Mouse (Mus musculus): ENCODE measurements around the gene Olfr685. TPM values are rescaled to one million over a fixed set of nuclear protein-coding genes. Genes with fewer than 3 reads are reported as not detected.
A peak's percentile ranks its signal among the peaks of the same experiment; 100 is the strongest.

Olfr685 gene
- not detected for total RNA-seq (2021)

DNA sequence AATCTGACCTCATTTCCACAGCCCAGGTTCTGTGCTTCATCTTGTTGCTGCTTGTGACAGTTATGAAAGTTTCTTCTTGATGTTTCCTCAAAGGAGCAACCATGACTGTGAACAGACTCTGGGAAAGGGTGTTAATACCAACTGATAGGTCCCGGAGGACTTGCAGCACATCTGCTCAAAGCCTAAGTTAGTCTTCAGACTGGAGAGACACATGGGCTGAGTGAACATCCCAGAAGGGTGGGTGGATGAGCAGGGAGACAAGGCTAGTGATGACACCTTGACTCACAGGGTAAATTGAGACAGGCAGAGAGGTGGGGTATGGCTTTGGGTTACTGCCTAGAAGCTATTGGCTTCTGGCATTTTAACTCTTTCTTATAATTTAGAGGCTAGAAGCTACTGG, at the start of gene Olfr685:
Gene Olfr685, minus strand, starts transcription at position 101 of the 400 bp plus-strand sequence.
- no peak for DNase-seq (ENCODE audit: low spot score)
- intact Hi-C loops (cut with DNase I), result no loop called here

DNA sequence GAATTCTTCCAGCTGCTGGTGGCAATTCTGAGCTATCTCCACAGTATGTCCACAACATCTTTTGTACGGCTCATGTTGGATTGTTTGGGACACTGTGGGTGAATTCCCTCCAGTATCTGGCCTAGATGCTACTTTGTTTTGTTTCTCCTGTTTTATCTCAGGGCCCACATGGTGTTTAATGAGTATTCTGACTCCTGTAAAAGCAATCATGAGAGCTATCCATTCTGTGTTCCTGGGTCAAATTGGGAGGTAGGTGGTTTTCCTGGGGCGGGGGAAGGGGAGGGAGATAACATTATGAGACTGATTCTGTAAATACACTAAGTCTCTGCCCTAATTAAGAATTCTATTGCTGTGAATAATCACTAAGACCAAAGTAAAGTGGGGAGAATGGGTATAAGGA, 43.6 kb upstream of the Olfr685 start:
- intact Hi-C loops (cut with DNase I), result loop anchor here (5.0 kb wide), 1 partner anchor 178 kb away; no protein-coding TSS in a partner anchor
- DNase-seq (ENCODE audit: low spot score), result no peak

DNA sequence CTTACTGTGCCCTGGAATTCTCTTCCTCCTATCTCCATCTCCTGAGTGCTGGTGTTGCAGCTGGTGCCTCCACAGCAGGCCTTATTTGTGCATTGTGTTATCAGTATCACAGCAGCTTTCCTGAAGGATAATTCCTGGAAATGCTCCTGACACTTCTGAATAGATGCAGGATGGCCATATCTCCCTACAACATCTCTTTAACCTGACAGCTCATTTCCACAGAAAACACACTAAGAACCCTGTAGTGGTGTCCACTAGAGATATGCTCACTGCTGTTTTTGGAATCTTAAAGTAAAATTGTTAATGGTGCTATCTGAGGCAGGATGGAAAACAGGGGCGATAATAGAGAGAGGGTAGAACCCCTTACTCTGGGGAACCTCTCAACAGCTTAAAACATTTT, 42.3 kb upstream of the Olfr685 start:
- peak; percentile 13 for DNase-seq (ENCODE audit: low spot score)
- intact Hi-C loops (cut with DNase I), result loop anchor here (5.0 kb wide), 1 partner anchor 179 kb away; no protein-coding TSS in a partner anchor

DNA sequence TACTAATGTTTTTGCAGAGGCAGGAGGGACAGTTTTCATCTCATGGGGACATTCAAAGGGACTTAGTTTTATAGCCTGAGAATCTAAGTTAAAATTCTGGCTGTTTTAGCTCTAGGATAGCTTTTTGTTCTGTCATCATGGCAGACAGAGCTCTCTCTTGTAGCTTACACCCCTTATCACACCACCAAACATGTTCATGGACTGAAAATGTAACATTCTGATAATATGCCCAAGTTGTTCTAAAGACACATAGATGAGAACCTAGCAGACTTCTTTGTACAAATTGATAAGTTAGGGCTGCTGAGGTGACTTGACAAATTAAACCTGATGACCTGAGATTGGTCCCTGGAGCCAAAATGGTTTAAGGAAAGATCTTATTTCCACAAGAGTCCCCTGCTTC, 40.9 kb upstream of the Olfr685 start:
- intact Hi-C loops (cut with DNase I), result loop anchor here (5.0 kb wide), 1 partner anchor 181 kb away; no protein-coding TSS in a partner anchor
- no peak for DNase-seq (ENCODE audit: low spot score)

DNA sequence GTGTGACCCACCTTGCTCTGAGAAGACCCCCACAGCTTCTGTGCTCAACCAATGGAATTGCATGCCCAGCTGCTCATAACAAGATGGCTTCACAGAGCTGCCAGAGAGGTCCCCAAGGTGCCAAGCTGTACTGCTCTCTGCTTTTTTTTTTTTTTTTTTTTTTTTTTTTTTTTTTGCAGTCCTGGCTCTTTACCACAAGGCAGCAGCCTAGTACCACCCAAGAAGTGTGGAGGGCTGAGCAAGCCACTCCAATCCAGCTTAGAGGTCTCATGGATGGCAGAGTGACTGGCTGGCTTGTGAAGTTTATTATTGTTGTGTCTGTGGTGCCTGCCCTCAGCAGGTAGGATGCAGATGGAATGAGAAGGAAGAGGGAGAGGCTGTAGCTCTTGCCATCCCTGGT, 40.3 kb upstream of the Olfr685 start:
- intact Hi-C loops (cut with DNase I), result loop anchor here (5.0 kb wide), 1 partner anchor 181 kb away; no protein-coding TSS in a partner anchor
- DNase-seq (ENCODE audit: low spot score), result no peak

DNA sequence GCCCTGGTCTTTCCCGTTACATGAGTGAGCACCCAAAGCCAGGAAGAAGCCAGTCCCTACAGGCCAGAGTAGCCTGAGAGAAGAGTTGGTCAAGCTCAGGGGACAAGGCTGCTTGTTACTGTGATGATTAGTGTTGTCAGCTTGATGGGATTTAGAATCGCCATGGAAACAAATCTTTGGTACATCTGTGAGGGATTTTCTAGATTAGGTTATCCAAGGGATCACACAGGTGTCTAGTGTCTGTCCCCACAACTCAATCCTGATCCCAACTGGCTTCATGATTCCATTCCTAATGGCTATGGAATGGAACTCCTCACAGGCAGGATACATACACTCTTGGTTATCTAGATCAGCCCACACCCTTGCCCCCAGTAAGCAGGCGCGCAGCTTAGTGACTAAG, 32.5 kb upstream of the Olfr685 start:
- intact Hi-C loops (cut with DNase I), result no loop called here
- no peak for DNase-seq (ENCODE audit: low spot score)

DNA sequence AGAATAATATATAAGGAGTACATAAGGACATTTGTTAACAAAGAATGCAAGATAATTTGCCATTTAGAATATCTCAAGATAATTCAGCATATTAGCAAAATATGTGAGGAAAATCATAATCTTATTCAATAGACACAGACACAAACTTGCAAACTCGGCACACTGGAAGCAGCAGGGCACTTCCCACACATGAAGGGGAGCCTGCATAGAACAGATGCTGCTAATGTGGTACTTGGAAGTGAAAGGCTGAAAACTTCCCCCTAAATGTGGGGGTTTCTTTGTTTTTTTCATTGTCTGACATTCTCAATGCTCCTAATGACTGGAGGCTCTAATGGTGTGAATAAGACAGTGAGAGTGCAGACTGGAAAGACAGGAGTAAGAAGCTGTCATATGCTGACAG, 28.9 kb upstream of the Olfr685 start:
- no peak for DNase-seq (ENCODE audit: low spot score)
- intact Hi-C loops (cut with DNase I), result no loop called here

DNA sequence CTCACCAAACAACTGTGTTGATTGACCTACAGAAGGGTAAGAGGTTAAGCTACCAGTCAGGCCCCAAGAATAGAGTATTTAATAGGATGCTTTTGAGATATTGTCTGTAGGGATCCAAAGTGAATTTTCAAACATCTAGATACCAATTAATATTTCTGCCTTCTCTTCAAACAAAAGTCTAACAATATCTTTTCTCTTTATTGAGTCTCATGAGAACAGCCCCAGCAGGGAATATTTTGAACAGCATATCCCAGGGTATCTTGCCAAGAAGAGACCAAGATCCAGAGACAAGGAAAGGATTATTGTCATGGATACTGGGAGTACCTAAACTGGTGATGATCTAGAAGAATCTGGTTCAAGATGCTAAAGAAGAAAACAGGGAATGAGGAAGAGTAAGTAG, 21.6 kb upstream of the Olfr685 start, which contains the start of gene Olfr686:
Gene Olfr686, minus strand, starts transcription at position 101 of the 400 bp plus-strand sequence.
- no peak for DNase-seq (ENCODE audit: low spot score)
- intact Hi-C loops (cut with DNase I), result no loop called here

DNA sequence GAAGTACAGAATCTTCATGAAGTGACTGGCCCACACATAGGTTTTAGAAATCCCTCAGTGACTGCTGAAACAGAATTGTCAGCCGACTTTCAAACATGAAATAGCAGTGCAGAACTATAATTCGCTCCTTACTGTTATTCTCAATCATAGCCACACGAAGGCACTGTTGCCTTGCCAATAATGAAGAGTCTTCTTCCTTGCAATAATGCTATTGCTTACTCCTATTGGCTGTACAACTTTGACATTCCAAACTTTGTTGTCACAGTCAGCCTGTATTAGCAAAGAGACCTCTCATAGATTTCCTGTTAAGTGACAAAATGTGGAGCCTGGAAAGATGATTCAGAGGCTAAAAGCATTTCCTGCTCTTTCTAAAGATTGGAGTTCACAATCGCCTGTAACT, 15.0 kb downstream of the Olfr685 start:
- intact Hi-C loops (cut with DNase I), result loop anchor here (2.0 to 10.0 kb wide), 3 partner anchors 154 to 344 kb away; partner anchors contain the start of genes Cnga4 and Fam160a2
- DNase-seq (ENCODE audit: low spot score), result no peak

DNA sequence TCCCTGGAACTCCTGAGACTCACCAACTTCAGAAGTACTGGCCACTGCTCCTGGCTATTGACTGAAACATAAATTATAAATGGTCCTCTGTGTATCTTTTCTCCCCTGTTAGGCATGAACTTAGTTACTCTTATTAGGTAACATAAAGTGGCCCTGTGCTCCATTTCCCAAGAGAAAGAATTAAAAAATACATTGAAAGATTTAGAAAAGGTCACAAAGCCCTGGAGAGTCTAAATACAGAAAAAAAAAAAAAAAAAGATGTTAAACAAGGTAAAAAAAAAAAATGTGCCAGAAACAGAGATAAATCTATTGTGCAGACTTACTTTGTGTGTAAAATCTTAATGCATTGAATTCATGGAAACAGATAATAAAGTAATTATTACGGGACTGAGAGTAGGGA, 22.3 kb downstream of the Olfr685 start, which contains the start of gene Olfr684:
Gene Olfr684, minus strand, starts transcription at position 101 of the 400 bp plus-strand sequence.
- intact Hi-C loops (cut with DNase I), result no loop called here
- no peak for DNase-seq (ENCODE audit: low spot score)

DNA sequence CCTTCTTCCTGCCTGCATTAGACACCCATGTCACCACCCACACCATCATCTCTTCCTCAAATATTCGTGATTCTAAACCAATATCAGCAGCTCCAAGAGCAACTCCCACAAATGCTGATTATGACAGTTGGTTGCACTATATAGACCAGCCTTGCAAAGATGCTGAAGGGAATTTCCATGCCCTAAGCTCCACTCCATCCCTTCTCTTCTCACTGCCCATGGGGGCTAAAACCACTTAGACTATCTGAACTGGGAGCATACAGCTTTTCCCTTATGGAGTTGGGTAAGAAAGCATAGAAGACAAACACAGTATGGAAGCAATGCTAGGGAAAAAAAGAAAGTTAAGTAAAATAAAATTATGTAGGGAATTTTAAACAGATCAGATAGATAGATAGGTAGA, 38.9 kb downstream of the Olfr685 start, which contains the start of gene Olfr683:
Gene Olfr683, minus strand, starts transcription at position 101 of the 400 bp plus-strand sequence.
- DNase-seq (ENCODE audit: low spot score), result no peak
- intact Hi-C loops (cut with DNase I), result no loop called here

DNA sequence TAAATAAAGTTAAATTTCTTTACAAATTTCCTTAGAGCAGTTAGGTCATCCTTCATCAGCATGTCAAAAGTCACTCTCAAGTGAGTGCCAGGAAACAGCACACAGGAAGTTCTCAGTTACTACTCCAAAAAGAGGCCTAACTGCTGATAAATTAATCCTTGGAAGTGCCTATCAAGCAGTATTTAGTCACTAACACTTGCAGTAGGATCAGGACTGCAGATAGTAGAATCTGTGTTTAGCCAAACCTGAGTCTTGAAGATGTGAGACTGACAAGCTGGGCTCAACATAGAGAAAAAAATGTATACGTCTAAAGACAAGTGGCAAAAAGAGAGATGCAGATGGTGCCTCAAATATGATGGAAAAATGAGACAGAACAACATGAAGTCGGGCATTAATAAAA, 44.5 kb downstream of the Olfr685 start:
- intact Hi-C loops (cut with DNase I), result no loop called here

More for the DNA sequence above, 44.5 kb downstream of the Olfr685 start:
- no peak for DNase-seq (ENCODE audit: low spot score)

Other genes starting within 250 kb of the Olfr685 start
- not detected for gene Olfr670, start 223.4 kb downstream of the Olfr685 start, total RNA-seq (2021)
- gene Olfr671, start 206.9 kb downstream of the Olfr685 start, total RNA-seq (2021), result not detected
- not detected for gene Olfr672, start 184.0 kb downstream of the Olfr685 start, total RNA-seq (2021)
- not detected for gene Olfr675, start 157.6 kb downstream of the Olfr685 start, total RNA-seq (2021)
- gene Olfr676, start 153.3 kb downstream of the Olfr685 start, total RNA-seq (2021), result not detected
- not detected for gene Olfr677, start 134.6 kb downstream of the Olfr685 start, total RNA-seq (2021)
- gene Olfr678, start 121.5 kb downstream of the Olfr685 start, total RNA-seq (2021), result not detected
- gene Olfr679, start 104.8 kb downstream of the Olfr685 start, total RNA-seq (2021), result not detected
- gene Olfr680-ps1, start 93.2 kb downstream of the Olfr685 start, total RNA-seq (2021), result not detected
- not detected for gene Olfr681, start 69.2 kb downstream of the Olfr685 start, total RNA-seq (2021)
- not detected for gene Olfr683, start 39.0 kb downstream of the Olfr685 start, total RNA-seq (2021)
- gene Olfr684, start 22.4 kb downstream of the Olfr685 start, total RNA-seq (2021), result not detected
- gene Olfr686, start 21.5 kb upstream of the Olfr685 start, total RNA-seq (2021), result not detected
- gene Olfr688, start 102.1 kb upstream of the Olfr685 start, total RNA-seq (2021), result not detected
- not detected for gene Olfr689, start 125.2 kb upstream of the Olfr685 start, total RNA-seq (2021)
- gene Olfr690, start 148.1 kb upstream of the Olfr685 start, total RNA-seq (2021), result not detected
- gene Olfr691, start 156.3 kb upstream of the Olfr685 start, total RNA-seq (2021), result not detected
- not detected for gene Olfr692, start 182.2 kb upstream of the Olfr685 start, total RNA-seq (2021)
- gene Gm5901, start 189.0 kb upstream of the Olfr685 start, total RNA-seq (2021), result not detected
- gene Fam160a2, start 214.0 kb upstream of the Olfr685 start, total RNA-seq (2021), result 10 to 100 TPM; 18.7 to 19.5 TPM
- gene Cnga4, start 218.6 kb upstream of the Olfr685 start, total RNA-seq (2021), result not detected
- gene Cckbr, start 239.7 kb upstream of the Olfr685 start, total RNA-seq (2021), result not detected